In the genomic region with DNA sequence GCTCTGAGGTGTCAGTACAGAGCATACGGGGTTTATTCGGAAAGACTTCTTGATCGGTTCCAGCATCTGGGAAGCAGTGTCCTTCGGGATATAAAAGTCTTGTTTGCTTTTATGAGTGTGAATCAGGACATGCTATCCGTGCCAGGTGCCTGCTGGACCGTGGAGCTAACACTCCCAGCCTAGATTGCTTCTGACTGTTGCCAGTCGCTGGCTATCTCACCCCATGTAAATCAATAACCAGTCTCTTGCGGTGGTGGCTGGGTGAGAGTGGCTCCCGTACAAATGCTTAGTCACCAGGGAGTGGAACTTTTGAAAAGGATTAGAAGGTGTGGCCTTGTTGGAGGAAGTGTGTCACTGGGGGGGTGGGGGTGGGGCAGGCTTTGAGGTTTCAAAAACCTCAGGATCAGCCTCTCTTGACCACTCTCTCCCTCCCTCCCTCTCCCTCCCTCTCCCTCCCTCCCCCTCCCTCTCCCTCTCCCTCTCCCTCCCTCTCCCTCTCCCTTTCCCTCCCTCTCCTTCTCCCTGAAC, we compare ENCODE assay signal across 20 mouse cellular contexts. TPM values are rescaled to one million over a fixed set of nuclear protein-coding genes. Genes with fewer than 3 reads are reported as not detected.
DNase-seq lines count a peak whose midpoint lies in the region; ATAC-seq and TF ChIP-seq lines count a peak whose summit lies in the region.
"Had no signal": no experiment of that assay in that cellular context is flagged by ENCODE, and none has a peak within 500 bp of the region (broad histone marks: within the 10 kb centered on the region; RNA-seq: fewer than 3 reads in every experiment).

No protein-coding gene starts in this region.

- intact Hi-C loops in left cerebral cortex, postnatal 25 days (cut with DNase I), result no loop called here
- intact Hi-C loops in heart, postnatal 36 days (cut with DNase I), result no loop called here

- peak; percentile 91 for ATAC-seq in stomach, postnatal 0 days (ENCODE audit: low FRiP score, low TSS enrichment)
- ATAC-seq in frontal cortex, adult (ENCODE audit: low TSS enrichment), result no peak
- ATAC-seq: hindbrain, embryonic 16.5 days had no signal

- TF ChIP-seq CTCF in stomach, postnatal 0 days (IDR thresholded peaks at IDR 0.05; ENCODE audit: low read depth), result no peak

- H3K4me3 ChIP-seq in stomach, postnatal 0 days (ENCODE audit: low read depth, low read length), result no peak overlapping the region
- H3K4me3 ChIP-seq: forebrain, embryonic 10.5 days; heart, adult 2 months; left cerebral cortex, adult 2 months; limb, embryonic 12.5 days; liver, embryonic 15.5 days; megakaryocyte, embryonic 14.5 days had no signal

- TF ChIP-seq EP300 in stomach, postnatal 0 days (optimal IDR thresholded peaks at IDR 0.05), result no peak

- H3K9me3 ChIP-seq in stomach, postnatal 0 days (ENCODE audit: control insufficient read depth, low read length), result no peaks in the 10 kb centered on the region
- H3K9me3 ChIP-seq: forebrain, embryonic 10.5 days; liver, embryonic 15.5 days had no signal

- H3K4me1 ChIP-seq in stomach, postnatal 0 days (replicated peaks; ENCODE audit: control insufficient read depth, insufficient read depth), result no peaks in the 10 kb centered on the region
- H3K4me1 ChIP-seq: forebrain, embryonic 10.5 days; limb, embryonic 12.5 days; liver, embryonic 15.5 days had no signal

- H3K27ac ChIP-seq in stomach, postnatal 0 days (replicated peaks), result no peak overlapping the region
- H3K27ac ChIP-seq: forebrain, embryonic 10.5 days; heart, adult 2 months; left cerebral cortex, adult 2 months; limb, embryonic 12.5 days; liver, embryonic 15.5 days had no signal

- WGBS in stomach, postnatal 0 days, result 61% methylated on average over 9 of the region's 9 CpGs

- no peak overlapping the region for H3K9ac ChIP-seq in stomach, postnatal 0 days (ENCODE audit: low read length)
- H3K9ac ChIP-seq: limb, embryonic 12.5 days; liver, embryonic 15.5 days had no signal

- DNase-seq in R1 (ENCODE audit: low read depth, low spot score), result peak; percentile 87
- DNase-seq in kidney, adult 18-20 months, result peak; percentile 71
- DNase-seq in kidney, postnatal 10 days, result peak; percentile 68
- peak; percentile 41 for DNase-seq in stomach, postnatal 0 days (ENCODE audit: low spot score)
- no peak for DNase-seq in left cerebral cortex, postnatal 25 days (ENCODE audit: low spot score in 2 of 2)
- no peak for DNase-seq in heart, postnatal 36 days
- DNase-seq: adrenal gland, postnatal 36 days; cerebellum, adult 9-10 months; gastrocnemius, postnatal 14 days; heart, adult 2 months; lung, postnatal 10 days; spleen, adult 18-20 months had no signal

- no peaks in the 10 kb centered on the region for H3K36me3 ChIP-seq in stomach, postnatal 0 days (ENCODE audit: control insufficient read depth, insufficient read depth, low read length)
- H3K36me3 ChIP-seq: forebrain, embryonic 10.5 days; limb, embryonic 12.5 days; liver, embryonic 15.5 days had no signal

- no peaks in the 10 kb centered on the region for H3K27me3 ChIP-seq in stomach, postnatal 0 days (ENCODE audit: control insufficient read depth, insufficient read depth, low read length)
- H3K27me3 ChIP-seq: limb, embryonic 12.5 days; liver, embryonic 15.5 days had no signal

- H3K4me2 ChIP-seq in stomach, postnatal 0 days (replicated peaks; ENCODE audit: low read depth), result no peak overlapping the region
- H3K4me2 ChIP-seq: limb, embryonic 12.5 days; liver, embryonic 15.5 days had no signal

RNA-seq across cellular contexts. Expression of a gene that starts 16.9 kb away (rescaled TPM):
- 0.15 and 0.21 TPM in 2 replicates for polyA plus RNA-seq in stomach, postnatal 0 days (2015; fragmentation: Nextera tagmentation; extraction: Ambion mirVana)
- total RNA-seq in left cerebral cortex, postnatal 25 days (2021), result under 1 TPM in 1 of 2 experiments, not detected in 1; 0.11 TPM
- total RNA-seq in heart, postnatal 36 days (2021), result under 1 TPM in 1 of 2 experiments, not detected in 1; 0.08 TPM
- total RNA-seq: adrenal gland, postnatal 36 days; left cerebral cortex, adult 2 months; midbrain, postnatal 0 days had no signal
- polyA plus RNA-seq: heart, adult 2 months; midbrain, postnatal 0 days had no signal

RNA-seq across cellular contexts. Expression of a gene that starts 27.8 kb away (rescaled TPM):
- 55.8 and 60.9 TPM in 2 replicates for polyA plus RNA-seq in stomach, postnatal 0 days (2015; fragmentation: Nextera tagmentation; extraction: Ambion mirVana)
- total RNA-seq in left cerebral cortex, postnatal 25 days (2021), result 10 to 100 TPM; 17.3 to 19.4 TPM
- 10 to 100 TPM; 13.8 to 19.5 TPM for total RNA-seq in heart, postnatal 36 days (2021)

RNA-seq across cellular contexts. Expression of a gene that starts 55.7 kb away (rescaled TPM):
- polyA plus RNA-seq in stomach, postnatal 0 days (2015; fragmentation: Nextera tagmentation; extraction: Ambion mirVana), result 20.9 and 24.7 TPM in 2 replicates
- total RNA-seq in left cerebral cortex, postnatal 25 days (2021), result under 1 TPM; 0.69 to 0.71 TPM
- 1 to 10 TPM; 1.6 to 2.6 TPM for total RNA-seq in heart, postnatal 36 days (2021)
- total RNA-seq: midbrain, postnatal 0 days had no signal

Comparison
In these comparisons a context has a peak if more than half of its experiments do, and no peak if none do; other contexts are left out.
1. DNase-seq: peak in R1 (single experiment), kidney, adult 18-20 months (single experiment), kidney, postnatal 10 days (single experiment) and stomach, postnatal 0 days (single experiment); none in left cerebral cortex, postnatal 25 days (0 of 2) and heart, postnatal 36 days (0 of 2).